Comparison of ENCODE assay signal across 11 mouse cellular contexts in the genomic region with DNA sequence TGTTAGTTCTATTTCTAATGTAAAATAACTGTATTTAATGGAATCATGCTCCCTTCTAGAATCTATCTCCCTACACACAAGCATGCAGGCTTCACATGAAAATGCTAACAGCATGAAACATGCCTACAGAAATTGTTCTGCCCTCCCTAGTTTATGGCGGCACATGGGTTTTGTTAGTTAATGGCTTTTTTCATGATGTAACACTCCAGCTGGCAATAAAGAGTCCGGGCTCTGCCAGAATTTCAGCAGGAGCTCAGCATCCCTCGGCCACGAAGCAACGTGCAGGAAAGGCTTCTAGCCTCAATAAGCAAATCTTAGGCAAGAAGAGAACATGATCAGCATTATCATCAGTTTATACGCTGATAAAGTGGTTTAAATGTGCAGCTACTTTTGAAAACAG. TPM values are rescaled to one million over a fixed set of nuclear protein-coding genes. Genes with fewer than 3 reads are reported as not detected.
DNase-seq lines count a peak whose midpoint lies in the region; ATAC-seq lines count a peak whose summit lies in the region.
"Had no signal": no experiment of that assay in that cellular context is flagged by ENCODE, and none has a peak within 500 bp of the region (broad histone marks: within the 10 kb centered on the region; RNA-seq: fewer than 3 reads in every experiment).

No protein-coding gene starts in this region.

- no peaks in the 10 kb centered on the region for H3K36me3 ChIP-seq in forebrain, embryonic 14.5 days (ENCODE audit: control insufficient read depth, insufficient read depth, low read length)
- no peaks in the 10 kb centered on the region for H3K36me3 ChIP-seq in forebrain, embryonic 10.5 days (replicated peaks)
- no peaks in the 10 kb centered on the region for H3K36me3 ChIP-seq in neural tube, embryonic 13.5 days
- H3K36me3 ChIP-seq: heart, embryonic 12.5 days; stomach, embryonic 15.5 days had no signal

- no peak for ATAC-seq in forebrain, embryonic 14.5 days
- ATAC-seq in neural tube, embryonic 13.5 days (ENCODE audit: low read depth), result 0 out of 2 replicates have a peak, but pooled peaks have one; percentile 48

- H3K27ac ChIP-seq in forebrain, embryonic 14.5 days (ENCODE audit: low read depth, low read length), result no peak overlapping the region
- no peak overlapping the region for H3K27ac ChIP-seq in forebrain, embryonic 10.5 days
- peak overlapping the region; percentile 66 for H3K27ac ChIP-seq in neural tube, embryonic 13.5 days (replicated peaks)
- H3K27ac ChIP-seq: stomach, embryonic 15.5 days had no signal

- H3K9ac ChIP-seq in forebrain, embryonic 14.5 days (ENCODE audit: low read length), result no peak overlapping the region
- H3K9ac ChIP-seq in neural tube, embryonic 13.5 days, result no peak overlapping the region
- H3K9ac ChIP-seq: heart, embryonic 12.5 days; stomach, embryonic 15.5 days had no signal

- H3K4me2 ChIP-seq in forebrain, embryonic 14.5 days (ENCODE audit: low read length), result no peak overlapping the region
- H3K4me2 ChIP-seq in neural tube, embryonic 13.5 days, result no peak overlapping the region
- H3K4me2 ChIP-seq: heart, embryonic 12.5 days; stomach, embryonic 15.5 days had no signal

- no peaks in the 10 kb centered on the region for H3K4me1 ChIP-seq in forebrain, embryonic 14.5 days (ENCODE audit: control insufficient read depth, insufficient read depth, low read length)
- H3K4me1 ChIP-seq in forebrain, embryonic 10.5 days, result no peaks in the 10 kb centered on the region
- peaks cover 23% of the 10 kb centered on the region for H3K4me1 ChIP-seq in neural tube, embryonic 13.5 days (replicated peaks)
- H3K4me1 ChIP-seq: stomach, embryonic 15.5 days had no signal

- no peaks in the 10 kb centered on the region for H3K27me3 ChIP-seq in forebrain, embryonic 14.5 days (replicated peaks; ENCODE audit: control insufficient read depth, insufficient read depth, low read length)
- no peaks in the 10 kb centered on the region for H3K27me3 ChIP-seq in forebrain, embryonic 10.5 days (ENCODE audit: poor library complexity, severe bottlenecking)
- no peaks in the 10 kb centered on the region for H3K27me3 ChIP-seq in neural tube, embryonic 13.5 days
- H3K27me3 ChIP-seq: heart, embryonic 12.5 days; stomach, embryonic 15.5 days had no signal

- DNase-seq in forebrain, embryonic 14.5 days (ENCODE audit: low spot score), result peak; percentile 68
- DNase-seq in forebrain, embryonic 10.5 days (ENCODE audit: extremely low spot score, low spot score), result no peak
- DNase-seq in neural tube, embryonic 10.5 days (ENCODE audit: extremely low spot score, low spot score), result no peak
- DNase-seq in left cerebral cortex, adult 11 months (ENCODE audit: low spot score), result peak; percentile 10
- peak; percentile 7 for DNase-seq in right cerebral cortex, postnatal 4 days
- DNase-seq in thymus, postnatal 25 days, result no peak
- no peak for DNase-seq in gastrocnemius, postnatal 25 days
- DNase-seq: kidney, adult 8-10 months had no signal

- 61% methylated on average over 6 of the region's 6 CpGs for WGBS in forebrain, embryonic 14.5 days
- 90% methylated on average over 6 of the region's 6 CpGs for WGBS in forebrain, embryonic 10.5 days
- 41% methylated on average over 6 of the region's 6 CpGs for WGBS in neural tube, embryonic 13.5 days

- H3K4me3 ChIP-seq in forebrain, embryonic 14.5 days (ENCODE audit: low read depth, low read length), result no peak overlapping the region
- H3K4me3 ChIP-seq in forebrain, embryonic 10.5 days, result no peak overlapping the region
- no peak overlapping the region for H3K4me3 ChIP-seq in neural tube, embryonic 13.5 days
- H3K4me3 ChIP-seq: heart, embryonic 12.5 days; stomach, embryonic 15.5 days had no signal

- no peaks in the 10 kb centered on the region for H3K9me3 ChIP-seq in forebrain, embryonic 14.5 days (replicated peaks; ENCODE audit: control insufficient read depth, low read length)
- H3K9me3 ChIP-seq in forebrain, embryonic 10.5 days, result no peaks in the 10 kb centered on the region
- H3K9me3 ChIP-seq in neural tube, embryonic 13.5 days, result no peaks in the 10 kb centered on the region
- H3K9me3 ChIP-seq: heart, embryonic 12.5 days; stomach, embryonic 15.5 days had no signal

RNA-seq across cellular contexts. Expression of gene Arfgef3, which starts 32.8 kb away (rescaled TPM):
- polyA plus RNA-seq in forebrain, embryonic 14.5 days (2014; fragmentation: Nextera tagmentation; extraction: Ambion mirVana), result 2.8 and 4.7 TPM in 2 replicates
- 0.41 and 0.62 TPM in 2 replicates for polyA plus RNA-seq in forebrain, embryonic 10.5 days (2016; fragmentation: Nextera tagmentation; extraction: Ambion mirVana)
- polyA plus RNA-seq in neural tube, embryonic 13.5 days (2015; fragmentation: Nextera tagmentation; extraction: Ambion mirVana), result 6.5 and 6.6 TPM in 2 replicates
- total RNA-seq in gastrocnemius, postnatal 25 days (2021), result under 1 TPM; 0.32 to 0.49 TPM

Comparison
In these comparisons a context has a peak if more than half of its experiments do, and no peak if none do; other contexts are left out.
1. DNase-seq: peak in forebrain, embryonic 14.5 days (single experiment), left cerebral cortex, adult 11 months (single experiment) and right cerebral cortex, postnatal 4 days (single experiment); none in forebrain, embryonic 10.5 days (single experiment), neural tube, embryonic 10.5 days (single experiment), thymus, postnatal 25 days (single experiment) and gastrocnemius, postnatal 25 days (single experiment).